Mouse (Mus musculus) hindbrain, postnatal 0 days (tissue): ENCODE data around the gene Pramef25. TPM values are rescaled to one million over a fixed set of nuclear protein-coding genes. Genes with fewer than 3 reads are reported as not detected.

Experiments
- polyA plus RNA-seq: library from polyadenylated mRNA; unstranded; fragments of >200 nt; fragmentation: Nextera tagmentation; extraction: Ambion mirVana; gene quantifications from 2 replicates; pipeline ENCODE4 v1.2.1, GENCODE M21; 2015
- total RNA-seq: library from RNA; depleted of rRNA; stranded (reverse); fragments of >200 nt; gene quantifications from 2 replicates; pipeline ENCODE4 v1.2.3, GENCODE M21; 2014; rRNA removed

Gene Pramef25
- total and polyA plus RNA-seq, 2 experiments from 2014 or later: not detected

Other genes starting within 250 kb of the Pramef25 start
- not detected in 2 replicates for gene Gm13089, start 248.3 kb downstream of the Pramef25 start, total RNA-seq
- gene Gm13089, start 248.3 kb downstream of the Pramef25 start, polyA plus RNA-seq: not detected in 2 replicates
- not detected in 2 replicates for gene Gm13078, start 231.6 kb downstream of the Pramef25 start, total RNA-seq
- gene Gm13078, start 231.6 kb downstream of the Pramef25 start, polyA plus RNA-seq: not detected in 2 replicates
- not detected in 2 replicates for gene Gm13023, start 161.7 kb downstream of the Pramef25 start, total RNA-seq
- not detected in 2 replicates for gene Gm13023, start 161.7 kb downstream of the Pramef25 start, polyA plus RNA-seq
- gene Gm13084, start 134.9 kb downstream of the Pramef25 start, total RNA-seq: not detected in 2 replicates
- gene Gm13084, start 134.9 kb downstream of the Pramef25 start, polyA plus RNA-seq: not detected in 2 replicates
- not detected in 2 replicates for gene Gm13103, start 104.5 kb downstream of the Pramef25 start, total RNA-seq
- gene Gm13103, start 104.5 kb downstream of the Pramef25 start, polyA plus RNA-seq: not detected in 2 replicates
- gene Pramef6, start 50.6 kb downstream of the Pramef25 start, total RNA-seq: not detected in 2 replicates
- not detected in 2 replicates for gene Pramef6, start 50.6 kb downstream of the Pramef25 start, polyA plus RNA-seq
- not detected in 2 replicates for gene Gm13101, start 15.9 kb upstream of the Pramef25 start, total RNA-seq
- not detected in 2 replicates for gene Gm13101, start 15.9 kb upstream of the Pramef25 start, polyA plus RNA-seq
- not detected in 2 replicates for gene Pramef17, start 43.4 kb upstream of the Pramef25 start, total RNA-seq
- not detected in 2 replicates for gene Pramef17, start 43.4 kb upstream of the Pramef25 start, polyA plus RNA-seq
- gene Pramel4, start 108.1 kb upstream of the Pramef25 start, total RNA-seq: not detected in 2 replicates
- not detected in 2 replicates for gene Pramel4, start 108.1 kb upstream of the Pramef25 start, polyA plus RNA-seq
- not detected in 2 replicates for gene Gm13102, start 155.5 kb upstream of the Pramef25 start, total RNA-seq
- gene Gm13102, start 155.5 kb upstream of the Pramef25 start, polyA plus RNA-seq: not detected in 2 replicates
- gene Oog3, start 211.6 kb upstream of the Pramef25 start, total RNA-seq: not detected in 2 replicates
- gene Oog3, start 211.6 kb upstream of the Pramef25 start, polyA plus RNA-seq: not detected in 2 replicates
- not detected in 2 replicates for gene Oog2, start 239.7 kb upstream of the Pramef25 start, total RNA-seq
- gene Oog2, start 239.7 kb upstream of the Pramef25 start, polyA plus RNA-seq: not detected in 2 replicates